Mouse (Mus musculus): Measurements from ENCODE around the gene Add3.

- no peak for TF ChIP-seq POLR2A (IDR thresholded peaks at IDR 0.05; ENCODE audit: borderline replicate concordance, low read depth, low read length)
- no peak for TF ChIP-seq CTCF (IDR thresholded peaks at IDR 0.05; ENCODE audit: low read depth, low read length)
Measured at GRCm38 (mm10) chr19:53206986-53207385, 66.7 kb downstream of the Add3 start.
